Mouse (Mus musculus): ENCODE results near the gene Tprgl. TPM values are rescaled to one million over a fixed set of nuclear protein-coding genes. Genes with fewer than 3 reads are reported as not detected.

The Tprgl gene
- total and polyA plus RNA-seq, 3 experiments = 49.3 to 163 (median 67.4) TPM

DNA sequence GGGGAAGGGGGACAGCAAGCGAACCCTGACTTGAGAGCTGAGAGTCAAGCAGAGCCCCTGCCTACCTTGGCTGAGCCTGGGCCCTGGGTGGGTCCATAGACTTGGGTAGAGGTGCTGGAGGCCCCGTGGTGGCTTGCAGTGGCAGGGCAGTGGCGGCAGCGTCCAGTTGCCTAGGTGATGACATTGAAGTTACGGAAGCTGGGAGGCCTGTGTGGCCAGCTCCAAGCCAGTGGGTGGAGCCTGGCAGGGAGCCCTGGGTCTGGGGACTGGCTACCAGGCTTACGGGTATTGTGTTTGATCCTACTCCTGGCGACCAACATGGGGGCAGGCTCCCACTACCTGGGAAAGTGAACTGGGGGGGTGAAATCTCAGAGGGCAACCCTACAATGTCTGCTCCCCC lies 44.0 kb downstream of the Tprgl start:
- no peaks in the 10 kb centered on the region for H3K27me3 ChIP-seq (ENCODE audit: control insufficient read depth in 1 of 2, insufficient read depth in 2 of 2, low read length in 2 of 2)
- no peak for DNase-seq (ENCODE audit: low read depth, low spot score)
- H3K9me3 ChIP-seq (replicated peaks; ENCODE audit: insufficient read depth, low read length) = no peaks in the 10 kb centered on the region
- no peaks in the 10 kb centered on the region for H3K36me3 ChIP-seq (ENCODE audit: control insufficient read depth in 1 of 2, insufficient read depth in 2 of 2, low read length in 2 of 2)
- no peak overlapping the region for H3K9ac ChIP-seq (ENCODE audit: control insufficient read depth, low read depth, low read length, poor library complexity, severe bottlenecking)
- no peak overlapping the region for H3K27ac ChIP-seq (ENCODE audit: control insufficient read depth, low read depth, low read length)
- no peak overlapping the region for H3K4me3 ChIP-seq (ENCODE audit: control insufficient read depth in 1 of 2, insufficient read depth in 1 of 2, low read depth in 2 of 2, low read length in 2 of 2)
- H3K4me1 ChIP-seq (ENCODE audit: control insufficient read depth in 1 of 2, insufficient read depth in 2 of 2, low read length in 2 of 2) = no peaks in the 10 kb centered on the region
- H3K79me2 ChIP-seq (ENCODE audit: control insufficient read depth, insufficient read depth, low read length, poor library complexity) = no peaks in the 10 kb centered on the region
- TF ChIP-seq SIN3A (IDR thresholded peaks at IDR 0.05; ENCODE audit: low read length) (no peak), ZC3H11A (IDR thresholded peaks at IDR 0.05; ENCODE audit: low read depth, low read length) (no peak), MAFK (IDR thresholded peaks at IDR 0.05; ENCODE audit: borderline replicate concordance, low read depth, low read length) (no peak), RCOR1 (IDR thresholded peaks at IDR 0.05; ENCODE audit: low read depth, low read length) (no peak), ZKSCAN1 (IDR thresholded peaks at IDR 0.05; ENCODE audit: low read depth, low read length) (no peak), SMC3 (IDR thresholded peaks at IDR 0.05; ENCODE audit: low read depth, low read length) (no peak), POLR2AphosphoS2 (IDR thresholded peaks at IDR 0.05; ENCODE audit: low read length) (no peak), GATA1 (IDR thresholded peaks at IDR 0.05; ENCODE audit: low read depth, low read length) (no peak), CHD2 (IDR thresholded peaks at IDR 0.05; ENCODE audit: low read length) (no peak), NELFE (IDR thresholded peaks at IDR 0.05; ENCODE audit: low read depth, low read length) (no peak), UBTF (IDR thresholded peaks at IDR 0.05; ENCODE audit: borderline replicate concordance, insufficient read depth, low read depth, low read length) (no peak), ELF1 (IDR thresholded peaks at IDR 0.05; ENCODE audit: low read depth, low read length) (no peak), NRF1 (IDR thresholded peaks at IDR 0.05; ENCODE audit: insufficient read depth, low read depth, low read length, poor library complexity, severe bottlenecking) (no peak), ZMIZ1 (IDR thresholded peaks at IDR 0.05; ENCODE audit: low read depth, low read length) (no peak), ETS1 (IDR thresholded peaks at IDR 0.05; ENCODE audit: low read depth, low read length) (no peak), USF2 (IDR thresholded peaks at IDR 0.05; ENCODE audit: borderline replicate concordance in 1 of 2, insufficient read depth in 1 of 2, low read depth in 1 of 2, low read length in 2 of 2) (no peak), POLR2A (IDR thresholded peaks at IDR 0.05; ENCODE audit: control insufficient read depth in 1 of 2, insufficient read depth in 1 of 2, low read depth in 1 of 2, low read length in 2 of 2, poor library complexity in 1 of 2) (no peak), TCF12 (IDR thresholded peaks at IDR 0.05; ENCODE audit: low read depth, low read length) (no peak), USF1 (IDR thresholded peaks at IDR 0.05; ENCODE audit: low read depth, low read length) (no peak)

DNA sequence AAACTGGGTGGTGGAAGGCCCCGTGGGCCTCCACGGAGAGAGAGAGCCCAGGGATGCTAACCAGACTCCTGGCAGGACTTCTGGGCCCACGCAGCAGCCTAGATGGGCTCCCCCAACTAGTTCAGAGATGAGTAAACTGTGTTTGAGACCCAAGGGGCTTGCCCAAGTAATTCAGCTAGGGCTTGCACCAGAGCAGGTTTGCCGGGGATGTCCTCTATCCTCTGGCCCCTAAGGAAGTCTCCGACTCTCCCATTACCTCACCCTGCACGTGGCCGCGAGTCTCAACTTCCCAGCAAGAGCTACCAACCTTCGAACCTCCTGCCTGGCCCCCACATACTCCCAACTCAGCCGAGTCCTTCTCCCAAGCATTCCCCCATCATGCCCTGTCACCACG lies 50.6 kb downstream of the Tprgl start:
- Histone ChIP-seq H3K27me3 (ENCODE audit: control insufficient read depth in 1 of 2, insufficient read depth in 2 of 2, low read length in 2 of 2) (no peaks in the 10 kb centered on the region), H3K4me3 (ENCODE audit: control insufficient read depth in 1 of 2, insufficient read depth in 1 of 2, low read depth in 2 of 2, low read length in 2 of 2) (no peak overlapping the region), H3K36me3 (ENCODE audit: control insufficient read depth in 1 of 2, insufficient read depth in 2 of 2, low read length in 2 of 2) (no peaks in the 10 kb centered on the region), H3K9me3 (replicated peaks; ENCODE audit: insufficient read depth, low read length) (no peaks in the 10 kb centered on the region), H3K27ac (ENCODE audit: control insufficient read depth, low read depth, low read length) (no peak overlapping the region), H3K9ac (ENCODE audit: control insufficient read depth, low read depth, low read length, poor library complexity, severe bottlenecking) (no peak overlapping the region), H3K79me2 (ENCODE audit: control insufficient read depth, insufficient read depth, low read length, poor library complexity) (no peaks in the 10 kb centered on the region), H3K4me1 (ENCODE audit: control insufficient read depth in 1 of 2, insufficient read depth in 2 of 2, low read length in 2 of 2) (no peaks in the 10 kb centered on the region)
- DNase-seq (ENCODE audit: low read depth, low spot score) = no peak
- TF ChIP-seq ZMIZ1 (IDR thresholded peaks at IDR 0.05; ENCODE audit: low read depth, low read length) (no peak), ZKSCAN1 (IDR thresholded peaks at IDR 0.05; ENCODE audit: low read depth, low read length) (no peak), JUND (IDR thresholded peaks at IDR 0.05; ENCODE audit: low read depth, low read length) (no peak), GATA1 (IDR thresholded peaks at IDR 0.05; ENCODE audit: low read depth, low read length) (no peak), TBP (IDR thresholded peaks at IDR 0.05; ENCODE audit: low read depth, low read length) (no peak), NELFE (IDR thresholded peaks at IDR 0.05; ENCODE audit: low read depth, low read length) (no peak), MAX (IDR thresholded peaks at IDR 0.05; ENCODE audit: low read length) (no peak), RAD21 (IDR thresholded peaks at IDR 0.05; ENCODE audit: low read depth, low read length) (no peak), MAZ (IDR thresholded peaks at IDR 0.05; ENCODE audit: low read depth, low read length) (no peak), USF1 (IDR thresholded peaks at IDR 0.05; ENCODE audit: low read depth, low read length) (no peak), RCOR1 (IDR thresholded peaks at IDR 0.05; ENCODE audit: low read depth, low read length) (no peak), CTCF (IDR thresholded peaks at IDR 0.05 in 2 of 3, conservative IDR thresholded peaks at IDR 0.05 in 1 of 3; ENCODE audit: control insufficient read depth in 1 of 3, insufficient read depth in 1 of 3, low read depth in 2 of 3, low read length in 3 of 3, poor library complexity in 1 of 3, severe bottlenecking in 1 of 3) (no peak), POLR2A (IDR thresholded peaks at IDR 0.05; ENCODE audit: control insufficient read depth in 1 of 2, insufficient read depth in 1 of 2, low read depth in 1 of 2, low read length in 2 of 2, poor library complexity in 1 of 2) (no peak), TCF12 (IDR thresholded peaks at IDR 0.05; ENCODE audit: low read depth, low read length) (no peak), ELF1 (IDR thresholded peaks at IDR 0.05; ENCODE audit: low read depth, low read length) (no peak), HCFC1 (IDR thresholded peaks at IDR 0.05; ENCODE audit: low read depth, low read length) (no peak), MYB (IDR thresholded peaks at IDR 0.05; ENCODE audit: low read depth, low read length) (no peak), ZNF384 (IDR thresholded peaks at IDR 0.05; ENCODE audit: low read depth, low read length) (no peak), MEF2A (IDR thresholded peaks at IDR 0.05; ENCODE audit: extremely low read depth, insufficient replicate concordance, low read depth, low read length, poor library complexity, severe bottlenecking) (no peak)
